Mouse (Mus musculus): ENCODE data around the gene Nt5c2.
"Not testable (repeated sequence)": the region's sequence is repeated elsewhere in the genome, so short reads cannot be mapped to it uniquely, and the experiment has no call there.

The Nt5c2 gene

GRCm38 (mm10) chr19:47017831-47018230 lies 2.9 kb upstream of the Nt5c2 start:
- DNase-seq (ENCODE audit: low spot score in 2 of 2): no peak

GRCm38 (mm10) chr19:47016487-47016886 lies 1.5 kb upstream of the Nt5c2 start:
- DNase-seq (ENCODE audit: low spot score in 2 of 2): peak in 1 of 2 experiments; percentile 34

- DNase-seq (ENCODE audit: low spot score in 2 of 2): no peak
Measured at GRCm38 (mm10) chr19:47015965-47016364, 1.0 kb upstream of the Nt5c2 start.

GRCm38 (mm10) chr19:47015396-47015795 lies 443 bp upstream of the Nt5c2 start:
- peak; percentile 42 to 50 for DNase-seq (ENCODE audit: low spot score in 2 of 2)

- peak in 1 of 2 experiments; percentile 15 for DNase-seq (ENCODE audit: low spot score in 2 of 2)
Measured at GRCm38 (mm10) chr19:47014159-47014446, 850 bp downstream of the Nt5c2 start.

GRCm38 (mm10) chr19:47013340-47014158 lies 1.4 kb downstream of the Nt5c2 start:
- DNase-seq (ENCODE audit: low spot score in 2 of 2): no peak

- DNase-seq (ENCODE audit: low spot score in 2 of 2): no peak
Measured at GRCm38 (mm10) chr19:47012521-47013130, 2.3 kb downstream of the Nt5c2 start.

- DNase-seq (ENCODE audit: low spot score in 2 of 2): no peak
Measured at GRCm38 (mm10) chr19:47009943-47010342, 5.0 kb downstream of the Nt5c2 start.

GRCm38 (mm10) chr19:47009420-47009819 lies 5.5 kb downstream of the Nt5c2 start:
- no peak for DNase-seq (ENCODE audit: low spot score in 2 of 2)

GRCm38 (mm10) chr19:47006321-47006720 lies 8.6 kb downstream of the Nt5c2 start:
- no peak for DNase-seq (ENCODE audit: low spot score in 2 of 2)

- no peak for DNase-seq (ENCODE audit: low spot score in 2 of 2)
Measured at GRCm38 (mm10) chr19:47005873-47006272, 9.1 kb downstream of the Nt5c2 start.

GRCm38 (mm10) chr19:47003742-47004511 lies 11.0 kb downstream of the Nt5c2 start:
- no peak for DNase-seq (ENCODE audit: low spot score in 2 of 2)

GRCm38 (mm10) chr19:47000357-47000756 lies 14.6 kb downstream of the Nt5c2 start:
- not testable (repeated sequence) for DNase-seq (ENCODE audit: low spot score in 2 of 2)

- DNase-seq (ENCODE audit: low spot score in 2 of 2): no peak
Measured at GRCm38 (mm10) chr19:46999753-47000152, 15.2 kb downstream of the Nt5c2 start.

- no peak for DNase-seq (ENCODE audit: low spot score in 2 of 2)
Measured at GRCm38 (mm10) chr19:46998953-46999352, 16.0 kb downstream of the Nt5c2 start.

- DNase-seq (ENCODE audit: low spot score in 2 of 2): peak; percentile 17 to 28
Measured at GRCm38 (mm10) chr19:46998168-46998870, 16.6 kb downstream of the Nt5c2 start.

GRCm38 (mm10) chr19:46996095-46996494 lies 18.9 kb downstream of the Nt5c2 start:
- DNase-seq (ENCODE audit: low spot score in 2 of 2): no peak

- DNase-seq (ENCODE audit: low spot score in 2 of 2): not testable (repeated sequence)
Measured at GRCm38 (mm10) chr19:46992329-46992728, 22.6 kb downstream of the Nt5c2 start.

GRCm38 (mm10) chr19:46991145-46991544 lies 23.8 kb downstream of the Nt5c2 start:
- peak; percentile 81 to 83 for DNase-seq (ENCODE audit: low spot score in 2 of 2)

- not testable (repeated sequence) for DNase-seq (ENCODE audit: low spot score in 2 of 2)
Measured at GRCm38 (mm10) chr19:46990625-46991024, 24.3 kb downstream of the Nt5c2 start.

GRCm38 (mm10) chr19:46990153-46990518 lies 24.8 kb downstream of the Nt5c2 start:
- no peak for DNase-seq (ENCODE audit: low spot score in 2 of 2)

Measured in frontal cortex, postnatal 36 days (tissue).